Mouse (Mus musculus) intestine, embryonic 14.5 days (tissue): ENCODE data around the gene Gprc5b. TPM values are rescaled to one million over a fixed set of nuclear protein-coding genes. Genes with fewer than 3 reads are reported as not detected.
A peak's percentile ranks its signal among the peaks of the same experiment; 100 is the strongest.

ENCODE experiments used
- ATAC-seq: fragments of 200-750 bp; cut with Nextera tagmentation; replicated peaks from 2 replicates; pipeline ENCODE4 v1.8.0; 2017; ENCODE audit warnings: low read depth, moderate number of reproducible peaks, moderate TSS enrichment, moderate library complexity; ENCODE audit not compliant: low FRiP score, low TSS enrichment
- DNase-seq: peaks from one replicate; pipeline ENCODE4 v3.0.0-alpha.2; 2018; ENCODE audit warnings: low spot score
- H3K27ac ChIP-seq: fragments of 300-500 bp; sonication (generic); 2 replicates; pipeline ENCODE4 v1.5.1; 2014; ENCODE audit warnings: low read depth, mild to moderate bottlenecking, control low read depth
- H3K27me3 ChIP-seq: fragments of 300-500 bp; sonication (generic); replicated peaks from 2 replicates; pipeline ENCODE4 v1.6.1; 2014; ENCODE audit warnings: low read length, control low read depth; ENCODE audit not compliant: control insufficient read depth, insufficient read depth
- H3K36me3 ChIP-seq: fragments of 300-500 bp; sonication (generic); 2 replicates; pipeline ENCODE4 v1.6.1; 2014; ENCODE audit warnings: low read length, control low read depth; ENCODE audit not compliant: control insufficient read depth, insufficient read depth
- H3K4me1 ChIP-seq: fragments of 300-500 bp; sonication (generic); replicated peaks from 2 replicates; pipeline ENCODE4 v1.6.1; 2014; ENCODE audit warnings: low read length, control low read depth, mixed read lengths; ENCODE audit not compliant: control insufficient read depth, insufficient read depth
- H3K4me2 ChIP-seq: fragments of 300-500 bp; sonication (generic); 2 replicates; pipeline ENCODE4 v1.6.1; 2014; ENCODE audit warnings: low read length
- H3K4me3 ChIP-seq: fragments of 300-500 bp; sonication (generic); 2 replicates; pipeline ENCODE4 v1.5.1; 2014; ENCODE audit warnings: low read depth, low read length, control low read depth, mixed read lengths
- H3K9ac ChIP-seq: fragments of 300-500 bp; sonication (generic); 2 replicates; pipeline ENCODE4 v1.6.1; 2014; ENCODE audit warnings: mild to moderate bottlenecking, low read length
- H3K9me3 ChIP-seq: fragments of 300-500 bp; sonication (generic); 2 replicates; pipeline ENCODE4 v1.6.1; 2016; ENCODE audit warnings: low read length, control low read depth; ENCODE audit not compliant: control insufficient read depth
- WGBS: fragments of 180-500 bp; shearing (Covaris S2); extraction: QIAGEN DNeasy Blood & Tissue Kit; methylation state at CpG from one replicate; pipeline ENCODE4 v1.1.7; 2014; 5-methylcytosine and 5-hydroxymethylcytosine counted together
- polyA plus RNA-seq: library from polyadenylated mRNA; unstranded; fragments of >200 nt; fragmentation: Nextera tagmentation; extraction: Ambion mirVana; gene quantifications from 2 replicates; pipeline ENCODE4 v1.2.1, GENCODE M21; 2014

Gprc5b gene
- polyA plus RNA-seq: 6.0 and 7.9 TPM in 2 replicates

- WGBS: under 1% methylated on average over 42 of the region's 44 CpGs
Observed at GRCm38 (mm10) chr7:118995007-118995406, at the start of gene Gprc5b. Gene Gprc5b (minus strand): TSS chr7:118995211.

GRCm38 (mm10) chr7:119041502-119041901, 46.5 kb upstream of the Gprc5b start:
- 0 out of 2 replicates have a peak, but pooled peaks cover 3% of the 10 kb centered on the region for H3K9me3 ChIP-seq
- ATAC-seq: no peak
- H3K4me1 ChIP-seq: no peaks in the 10 kb centered on the region
- H3K4me2 ChIP-seq: no peak overlapping the region
- no peaks in the 10 kb centered on the region for H3K27me3 ChIP-seq
- H3K27ac ChIP-seq: no peak overlapping the region
- H3K9ac ChIP-seq: no peak overlapping the region
- no peak overlapping the region for H3K4me3 ChIP-seq
- no peak for DNase-seq
- no peaks in the 10 kb centered on the region for H3K36me3 ChIP-seq

More at GRCm38 (mm10) chr7:118995007-118995406, at the start of gene Gprc5b:
- no peaks in the 10 kb centered on the region for H3K36me3 ChIP-seq
- ATAC-seq: peak; percentile 94
- no peak within 1 kb of the TSS for H3K27ac ChIP-seq
- H3K27me3 ChIP-seq: no peaks in the 10 kb centered on the region
- peak within 1 kb of the TSS; percentile 85 for H3K4me2 ChIP-seq
- peaks cover 6% of the 10 kb centered on the region; the same call in 1 of the 2 replicates for H3K4me1 ChIP-seq
- H3K9me3 ChIP-seq: no peaks in the 10 kb centered on the region
- peak within 1 kb of the TSS; percentile 63 for H3K4me3 ChIP-seq
- H3K9ac ChIP-seq: peak within 1 kb of the TSS; percentile 66
- DNase-seq: peak; percentile 93

- ATAC-seq (no peak), DNase-seq (no peak)
- no peaks in the 10 kb centered on the region for H3K27me3 ChIP-seq
Observed at GRCm38 (mm10) chr7:119037581-119037980, 42.6 kb upstream of the Gprc5b start.

GRCm38 (mm10) chr7:119034243-119034961, 39.4 kb upstream of the Gprc5b start:
- ATAC-seq (no peak), DNase-seq (no peak)
- Histone ChIP-seq H3K9me3 (0 out of 2 replicates have a peak, but pooled peaks cover 3% of the 10 kb centered on the region), H3K4me2 (no peak overlapping the region), H3K27ac (no peak overlapping the region), H3K4me1 (no peaks in the 10 kb centered on the region), H3K4me3 (no peak overlapping the region), H3K9ac (no peak overlapping the region), H3K36me3 (no peaks in the 10 kb centered on the region), H3K27me3 (no peaks in the 10 kb centered on the region)
- WGBS: 59% methylated on average over 15 of the region's 15 CpGs

More at GRCm38 (mm10) chr7:119037581-119037980, 42.6 kb upstream of the Gprc5b start:
- no peak overlapping the region for H3K4me3 ChIP-seq
- H3K4me1 ChIP-seq: no peaks in the 10 kb centered on the region
- 0 out of 2 replicates have a peak, but pooled peaks cover 3% of the 10 kb centered on the region for H3K9me3 ChIP-seq
- H3K4me2 ChIP-seq: no peak overlapping the region
- H3K36me3 ChIP-seq: no peaks in the 10 kb centered on the region
- no peak overlapping the region for H3K9ac ChIP-seq
- H3K27ac ChIP-seq: no peak overlapping the region

GRCm38 (mm10) chr7:119023394-119023921, 28.4 kb upstream of the Gprc5b start:
- DNase-seq: peak; percentile 73
- Histone ChIP-seq H3K36me3 (no peaks in the 10 kb centered on the region), H3K4me3 (no peak overlapping the region), H3K9ac (no peak overlapping the region), H3K27ac (no peak overlapping the region), H3K4me1 (no peaks in the 10 kb centered on the region), H3K4me2 (no peak overlapping the region), H3K27me3 (no peaks in the 10 kb centered on the region), H3K9me3 (no peaks in the 10 kb centered on the region)
- WGBS: 35% methylated on average over 17 of the region's 17 CpGs
- no peak for ATAC-seq

GRCm38 (mm10) chr7:119022238-119023156, 27.5 kb upstream of the Gprc5b start:
- ATAC-seq (0 out of 2 replicates have a peak, but pooled peaks have one; percentile 26), DNase-seq (no peak)
- Histone ChIP-seq H3K36me3 (no peaks in the 10 kb centered on the region), H3K4me2 (no peak overlapping the region), H3K27ac (no peak overlapping the region), H3K4me3 (no peak overlapping the region), H3K9ac (no peak overlapping the region), H3K4me1 (no peaks in the 10 kb centered on the region), H3K9me3 (no peaks in the 10 kb centered on the region), H3K27me3 (no peaks in the 10 kb centered on the region)
- WGBS: 77% methylated on average over 19 of the region's 19 CpGs

- Histone ChIP-seq H3K27ac (no peak overlapping the region), H3K9ac (no peak overlapping the region), H3K9me3 (no peaks in the 10 kb centered on the region), H3K4me1 (no peaks in the 10 kb centered on the region), H3K27me3 (no peaks in the 10 kb centered on the region), H3K36me3 (no peaks in the 10 kb centered on the region), H3K4me2 (no peak overlapping the region), H3K4me3 (no peak overlapping the region)
- ATAC-seq: 0 out of 2 replicates have a peak, but pooled peaks have one; percentile 34
- 17% methylated on average over 4 of the region's 4 CpGs for WGBS
- peak; percentile 67 for DNase-seq
Observed at GRCm38 (mm10) chr7:119019537-119019936, 24.5 kb upstream of the Gprc5b start.

GRCm38 (mm10) chr7:119015736-119016135, 20.7 kb upstream of the Gprc5b start:
- H3K27ac ChIP-seq: no peak overlapping the region
- no peaks in the 10 kb centered on the region for H3K27me3 ChIP-seq
- H3K4me1 ChIP-seq: no peaks in the 10 kb centered on the region
- no peak overlapping the region for H3K4me3 ChIP-seq
- H3K36me3 ChIP-seq: no peaks in the 10 kb centered on the region
- ATAC-seq (no peak), DNase-seq (no peak)
- no peaks in the 10 kb centered on the region for H3K9me3 ChIP-seq
- H3K9ac ChIP-seq: no peak overlapping the region
- WGBS: 5% methylated on average over 3 of the region's 3 CpGs
- no peak overlapping the region for H3K4me2 ChIP-seq
